Mouse (Mus musculus): ENCODE results near the gene Col4a3. TPM values are rescaled to one million over a fixed set of nuclear protein-coding genes. Genes with fewer than 3 reads are reported as not detected.

Gene Col4a3
- total and polyA plus RNA-seq, 3 experiments, result not detected

DNA sequence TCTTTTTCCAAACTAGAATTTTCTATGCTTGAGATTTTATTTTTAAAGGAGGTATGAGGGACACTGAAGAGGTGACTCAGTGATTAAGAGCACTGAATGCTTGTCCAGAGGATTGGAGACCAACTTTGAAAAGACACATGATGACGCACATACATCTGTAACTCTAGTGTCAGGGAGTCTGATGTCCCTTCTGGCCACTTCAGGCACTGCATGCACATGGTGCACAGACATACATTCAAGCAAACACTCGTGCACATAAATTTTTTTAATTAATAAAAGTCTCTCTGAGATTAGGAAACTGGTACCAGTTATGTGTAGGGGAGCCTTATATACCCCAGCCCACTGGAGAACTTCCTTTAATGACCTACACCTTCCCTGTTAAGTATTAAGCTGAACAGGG is 10.5 kb upstream of the Col4a3 start:
- Histone ChIP-seq H3K79me2 (replicated peaks; ENCODE audit: control insufficient read depth, extremely low read depth, insufficient read depth, poor library complexity, severe bottlenecking) (no peaks in the 10 kb centered on the region), H3K4me3 (replicated peaks in 1 of 3; ENCODE audit: low read depth in 2 of 3, low read length in 2 of 3, poor library complexity in 1 of 3) (no peak overlapping the region), H3K9me3 (replicated peaks; ENCODE audit: low read length) (no peaks in the 10 kb centered on the region), H3K9ac (ENCODE audit: insufficient read depth, low read depth) (no peak overlapping the region), H3K36me3 (replicated peaks in 1 of 2; ENCODE audit: control insufficient read depth in 1 of 2, insufficient read depth in 1 of 2, low read length in 1 of 2) (no peaks in the 10 kb centered on the region), H3K4me1 (ENCODE audit: control insufficient read depth in 1 of 2, insufficient read depth in 2 of 2) (no peaks in the 10 kb centered on the region), H3K4me2 (ENCODE audit: insufficient read depth, low read depth, poor library complexity, severe bottlenecking) (no peak overlapping the region), H3K27me3 (replicated peaks) (no peaks in the 10 kb centered on the region), H3K27ac (ENCODE audit: insufficient read depth, low read depth) (no peak overlapping the region)
- in situ Hi-C loops (cut with MboI; ENCODE audit: low pct_ligation_motif_present, low pct_unique_long_range_greater_than_20kb, low sequenced_read_pairs), result loop anchor here (10.0 kb wide), 1 partner anchor 59 kb away; no protein-coding TSS in a partner anchor
- dilution Hi-C loops (cut with MboI; ENCODE audit: extremely low pct_ligation_motif_present, extremely low pct_unique_long_range_greater_than_20kb, low sequenced_read_pairs), result no loop called here
- DNase-seq (ENCODE audit: extremely low read depth), result no peak
- TF ChIP-seq CTCF (conservative IDR thresholded peaks at IDR 0.05 in 1 of 2, IDR thresholded peaks at IDR 0.05 in 1 of 2; ENCODE audit: low read depth in 2 of 2, low read length in 2 of 2) (peak in 1 of 2 experiments; percentile 27; a peak in 2 of 4 replicates), MAZ (IDR thresholded peaks at IDR 0.05; ENCODE audit: low read depth, low read length) (no peak)

- Histone ChIP-seq H3K9ac (ENCODE audit: insufficient read depth, low read depth) (no peak overlapping the region), H3K9me3 (replicated peaks; ENCODE audit: low read length) (no peaks in the 10 kb centered on the region), H3K79me2 (replicated peaks; ENCODE audit: control insufficient read depth, extremely low read depth, insufficient read depth, poor library complexity, severe bottlenecking) (no peaks in the 10 kb centered on the region), H3K4me3 (replicated peaks in 1 of 3; ENCODE audit: low read depth in 2 of 3, low read length in 2 of 3, poor library complexity in 1 of 3) (no peak overlapping the region), H3K27ac (ENCODE audit: insufficient read depth, low read depth) (no peak overlapping the region), H3K27me3 (replicated peaks) (no peaks in the 10 kb centered on the region), H3K4me2 (ENCODE audit: insufficient read depth, low read depth, poor library complexity, severe bottlenecking) (no peak overlapping the region), H3K36me3 (replicated peaks in 1 of 2; ENCODE audit: control insufficient read depth in 1 of 2, insufficient read depth in 1 of 2, low read length in 1 of 2) (no peaks in the 10 kb centered on the region), H3K4me1 (ENCODE audit: control insufficient read depth in 1 of 2, insufficient read depth in 2 of 2) (no peaks in the 10 kb centered on the region)
- dilution Hi-C loops (cut with MboI; ENCODE audit: extremely low pct_ligation_motif_present, extremely low pct_unique_long_range_greater_than_20kb, low sequenced_read_pairs), result no loop called here
- no peak for DNase-seq (ENCODE audit: extremely low read depth)
- TF ChIP-seq BHLHE40 (IDR thresholded peaks at IDR 0.05; ENCODE audit: low read depth, low read length), result no peak
- TF ChIP-seq CTCF (conservative IDR thresholded peaks at IDR 0.05 in 1 of 2, IDR thresholded peaks at IDR 0.05 in 1 of 2; ENCODE audit: low read depth in 2 of 2, low read length in 2 of 2), result no peak
- TF ChIP-seq POLR2A (IDR thresholded peaks at IDR 0.05; ENCODE audit: low read depth, low read length), result no peak
- no peak for TF ChIP-seq MXI1 (IDR thresholded peaks at IDR 0.05; ENCODE audit: low read depth, low read length)
- TF ChIP-seq MAZ (IDR thresholded peaks at IDR 0.05; ENCODE audit: low read depth, low read length), result no peak
- TF ChIP-seq SMC3 (IDR thresholded peaks at IDR 0.05; ENCODE audit: low read depth, low read length), result no peak
- TF ChIP-seq ZKSCAN1 (IDR thresholded peaks at IDR 0.05; ENCODE audit: borderline replicate concordance, low read depth, low read length), result no peak
- TF ChIP-seq ETS1 (conservative IDR thresholded peaks at IDR 0.05; ENCODE audit: low read depth, low read length), result no peak
- no peak for TF ChIP-seq USF2 (conservative IDR thresholded peaks at IDR 0.05; ENCODE audit: low read depth, low read length)
- TF ChIP-seq JUN (IDR thresholded peaks at IDR 0.05; ENCODE audit: insufficient read depth, low read depth, low read length), result no peak
- TF ChIP-seq UBTF (IDR thresholded peaks at IDR 0.05; ENCODE audit: low read depth, low read length), result no peak
- TF ChIP-seq ZC3H11A (IDR thresholded peaks at IDR 0.05; ENCODE audit: low read depth, low read length), result no peak
- TF ChIP-seq CHD1 (IDR thresholded peaks at IDR 0.05; ENCODE audit: low read depth, low read length), result no peak
- no peak for TF ChIP-seq ZMIZ1 (IDR thresholded peaks at IDR 0.05; ENCODE audit: low read depth, low read length)
- no peak for TF ChIP-seq IRF4 (IDR thresholded peaks at IDR 0.05; ENCODE audit: low read depth, low read length)
- TF ChIP-seq MAFK (IDR thresholded peaks at IDR 0.05; ENCODE audit: insufficient replicate concordance, low read length), result no peak
- no peak for TF ChIP-seq RCOR1 (conservative IDR thresholded peaks at IDR 0.05; ENCODE audit: low read depth, low read length)
- in situ Hi-C loops (cut with MboI; ENCODE audit: low pct_ligation_motif_present, low pct_unique_long_range_greater_than_20kb, low sequenced_read_pairs), result loop anchor here (10.0 kb wide), 1 partner anchor 57 kb away; no protein-coding TSS in a partner anchor
Observed at GRCm38 (mm10) chr1:82577339-82577738, 9.4 kb upstream of the Col4a3 start.
